Mouse (Mus musculus): ENCODE results near the gene Phf24.

DNA sequence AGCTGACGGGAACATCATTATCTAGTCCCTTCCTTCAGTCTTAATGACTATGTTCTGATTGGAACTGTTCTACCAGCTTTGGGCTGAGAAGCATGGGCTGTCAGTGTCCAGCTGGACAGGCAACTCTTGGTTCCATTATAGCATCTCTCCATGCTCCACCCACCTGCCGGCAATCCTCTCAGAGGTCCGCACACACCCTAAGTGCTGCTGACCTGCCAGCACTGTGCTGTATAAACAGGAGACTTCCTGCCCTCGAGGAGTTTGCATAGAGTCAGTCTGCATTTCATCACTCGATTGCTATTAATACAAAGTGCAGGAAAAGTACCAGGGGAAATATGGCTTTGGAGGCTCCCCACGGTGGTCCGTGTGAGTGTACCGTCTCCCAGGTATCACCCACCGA, 4.3 kb downstream of the Phf24 start:
- no peak for TF ChIP-seq EP300 (IDR thresholded peaks at IDR 0.05)
- TF ChIP-seq CTCF (IDR thresholded peaks at IDR 0.05), result no peak

All from lung, postnatal 0 days (tissue).